Mouse (Mus musculus) gastrocnemius, postnatal 25 days (tissue): Measurements from ENCODE around the gene Gm19345. TPM values are rescaled to one million over a fixed set of nuclear protein-coding genes. Genes with fewer than 3 reads are reported as not detected.

Experiments used
- DNase-seq: peaks from one replicate; pipeline ENCODE4 v3.0.0; 2022
- total RNA-seq, 2 experiments: library from RNA; stranded (reverse); gene quantifications; 1 replicate in 1 of 2; 2 replicates in 1 of 2; pipeline ENCODE4 v1.2.3; 2021

Gene Gm19345
- total RNA-seq, 2 experiments from 2014 or later: not detected

DNA sequence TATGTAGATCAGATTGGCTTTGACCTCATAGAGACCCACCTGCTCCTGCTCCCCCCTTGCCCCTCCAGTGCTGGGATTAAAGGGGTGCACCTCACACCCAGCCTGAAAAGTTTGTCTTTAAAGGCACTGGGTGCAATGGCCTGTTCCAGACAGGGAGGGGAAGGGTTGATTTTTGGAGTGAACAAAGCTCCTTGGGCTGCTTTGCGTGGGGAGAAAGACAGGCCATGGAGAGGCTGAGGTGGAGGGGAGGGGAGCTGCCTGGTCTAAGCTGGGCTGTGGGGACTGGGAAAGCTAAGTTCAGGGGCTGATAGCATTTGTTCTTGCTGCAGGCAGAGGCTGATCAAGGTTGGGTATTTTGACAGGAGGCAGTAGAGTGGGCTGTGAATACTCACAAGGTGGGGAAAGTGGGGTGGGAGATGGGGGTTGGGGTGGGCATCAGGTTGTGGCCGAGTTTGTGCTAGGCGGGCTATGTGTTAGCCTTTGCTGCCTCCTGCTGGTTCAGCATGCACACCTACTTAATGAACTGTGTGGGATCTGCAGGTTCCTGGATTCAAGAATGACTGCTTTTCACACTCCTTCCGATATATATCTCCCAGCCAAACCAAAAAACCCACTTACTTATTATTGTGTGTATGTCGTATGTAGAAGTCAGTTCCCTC, 20.3 kb downstream of the Gm19345 start:
- DNase-seq: no peak

DNA sequence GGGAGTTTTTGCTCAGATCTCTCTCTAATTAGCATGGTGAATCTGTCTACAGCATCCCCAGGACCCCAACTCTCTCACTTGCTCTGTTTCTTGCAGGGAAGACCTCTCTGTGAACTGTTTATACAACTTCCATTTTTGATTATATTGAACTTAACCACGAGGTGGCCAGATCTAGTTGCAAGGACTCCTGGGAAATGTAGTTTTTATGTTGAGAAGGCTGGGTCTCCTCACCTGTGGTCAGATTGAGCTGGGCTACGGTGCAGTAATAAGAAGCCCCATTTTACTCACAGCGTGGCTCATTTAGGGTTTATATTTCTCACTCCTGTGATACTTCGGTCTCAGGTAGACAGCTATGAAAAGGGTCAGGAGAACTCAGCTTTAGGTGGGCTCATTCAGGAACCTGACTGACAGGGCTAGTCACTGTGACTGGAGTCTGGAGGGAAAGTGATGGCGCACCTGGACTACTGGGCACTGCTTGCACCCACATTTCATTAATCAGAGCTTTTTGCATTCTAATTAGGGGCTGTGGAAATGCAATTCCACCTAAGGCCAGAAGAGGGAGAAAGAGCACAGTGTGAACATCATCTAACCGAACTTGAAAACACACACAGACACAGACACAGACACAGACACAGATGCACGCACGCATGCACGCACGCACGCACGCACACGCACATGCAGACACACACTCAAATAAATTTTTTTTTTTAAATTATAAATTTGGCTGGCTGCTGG, 24.3 kb downstream of the Gm19345 start:
- DNase-seq: no peak

DNA sequence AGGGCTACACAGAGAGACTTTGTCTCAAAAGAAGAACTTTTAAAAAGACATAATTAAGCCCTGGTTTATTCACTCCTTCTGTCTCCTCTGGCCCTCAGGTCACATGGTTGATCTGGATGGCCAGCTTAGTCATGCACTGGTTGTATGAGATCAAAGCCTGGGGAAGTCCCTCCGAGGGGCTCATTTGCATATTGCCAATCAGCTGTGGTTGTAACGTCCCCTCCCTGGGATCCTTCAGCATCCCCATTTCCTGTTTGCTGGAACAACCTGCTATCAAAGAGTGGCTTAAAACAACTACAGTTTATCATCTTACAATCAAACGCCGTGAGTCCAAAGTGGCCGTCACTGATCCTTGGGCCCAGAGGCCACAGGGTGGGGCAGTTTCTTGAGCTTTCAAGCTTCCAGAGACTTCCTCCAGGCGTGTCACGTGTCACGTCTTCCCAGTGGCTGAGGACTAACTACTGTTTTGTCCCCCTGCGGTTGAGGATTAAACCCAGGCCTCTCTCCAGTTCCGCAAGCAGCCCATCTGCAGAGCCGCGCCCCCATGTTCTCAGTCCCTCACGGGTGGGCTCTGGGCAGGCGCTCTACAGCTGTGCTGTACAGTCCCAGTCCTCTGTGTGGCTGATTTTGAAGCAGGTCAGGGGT, 25.1 kb downstream of the Gm19345 start:
- DNase-seq: no peak

DNA sequence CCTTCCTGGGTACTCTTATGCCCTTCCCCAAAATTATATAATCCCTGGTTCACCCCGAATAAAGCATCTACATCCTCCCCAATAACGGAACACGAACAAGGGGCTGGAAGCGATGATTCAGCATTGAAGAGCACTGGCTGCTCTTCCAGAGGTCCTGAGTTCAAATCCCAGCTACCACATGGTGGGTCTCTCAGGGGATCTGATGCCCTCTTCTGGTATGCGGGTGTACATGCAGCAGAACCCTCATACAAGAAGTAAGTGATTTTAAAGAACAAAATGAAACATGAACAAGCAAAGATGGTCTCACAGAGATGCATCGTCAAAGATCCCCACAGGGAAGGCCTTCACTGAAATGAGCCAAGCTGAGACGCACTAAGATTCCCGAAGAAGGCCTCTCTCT, 29.0 kb downstream of the Gm19345 start:
- no peak for DNase-seq

DNA sequence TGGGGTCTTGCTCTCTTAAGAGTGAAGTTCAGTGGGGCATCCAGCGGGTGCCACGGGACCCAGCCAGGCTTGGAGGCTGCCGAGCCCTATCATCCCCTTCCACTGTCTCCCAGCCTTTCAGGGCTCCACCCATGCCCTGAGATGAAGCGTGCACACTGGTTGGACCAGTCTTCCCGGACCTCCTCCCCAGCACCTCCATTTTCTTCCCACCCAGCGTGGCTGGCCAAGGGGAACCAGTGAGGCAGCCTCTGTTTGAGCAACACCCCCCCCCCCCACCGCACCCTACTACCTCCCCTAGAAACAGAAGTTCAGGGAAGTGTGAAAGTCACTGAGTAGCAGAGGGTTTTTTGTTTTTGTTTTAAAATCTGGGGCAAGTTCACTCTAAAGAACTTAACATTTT, 36.0 kb downstream of the Gm19345 start, which contains the start of gene Ceacam19:
TSS of gene Ceacam19 (minus strand) at position 117 of the 400 bp plus-strand sequence.
- DNase-seq: no peak

DNA sequence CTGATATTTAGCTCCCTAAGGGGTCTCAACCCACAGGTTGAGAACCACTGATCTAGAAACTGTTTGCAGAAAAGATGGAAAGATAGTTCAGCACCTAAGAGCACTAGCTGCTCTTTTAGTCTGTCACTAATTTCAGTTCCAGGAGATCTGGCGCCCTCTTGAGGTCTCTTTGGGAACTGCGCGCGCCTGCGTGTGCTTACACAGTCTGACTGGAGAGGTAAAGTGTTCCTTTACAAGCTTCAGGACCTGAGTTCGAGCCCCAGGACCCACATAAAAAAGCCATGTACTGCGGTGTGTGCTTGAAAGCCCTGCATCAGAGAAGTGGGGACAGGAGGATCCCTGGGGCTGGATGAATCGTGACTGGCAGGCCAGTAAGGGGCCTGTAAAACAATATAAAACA, 38.1 kb downstream of the Gm19345 start:
- no peak for DNase-seq

Other genes starting within 250 kb of the Gm19345 start
- 10 to 100 TPM; 11.2 to 12.4 TPM for gene Clasrp, start 247.5 kb upstream of the Gm19345 start, total RNA-seq
- 1 to 10 TPM; 4.4 to 5.8 TPM for gene Relb, start 222.6 kb upstream of the Gm19345 start, total RNA-seq
- 10 to 100 TPM; 36.3 to 47.0 TPM for gene Clptm1, start 187.0 kb upstream of the Gm19345 start, total RNA-seq
- not detected for gene Apoc2, start 174.1 kb upstream of the Gm19345 start, total RNA-seq
- gene Gm44805, start 170.6 kb upstream of the Gm19345 start, total RNA-seq: not detected
- not detected for gene Apoc4, start 170.5 kb upstream of the Gm19345 start, total RNA-seq
- 1 to 10 TPM in 1 of 2 experiments, not detected in 1; 3.7 TPM for gene Apoc1, start 159.3 kb upstream of the Gm19345 start, total RNA-seq
- gene Apoe, start 152.8 kb upstream of the Gm19345 start, total RNA-seq: 100 to 1,000 TPM in 1 of 2 experiments, 10 to 100 TPM in 1; 53.5 to 108 TPM
- gene Tomm40, start 136.6 kb upstream of the Gm19345 start, total RNA-seq: 10 to 100 TPM; 45.1 to 45.4 TPM
- gene Nectin2, start 101.5 kb upstream of the Gm19345 start, total RNA-seq: 1 to 10 TPM; 2.1 to 3.9 TPM
- 10 to 100 TPM; 25.3 to 33.9 TPM for gene Bcam, start 81.0 kb upstream of the Gm19345 start, total RNA-seq
- gene Cblc, start 55.2 kb upstream of the Gm19345 start, total RNA-seq: not detected
- 1 to 10 TPM; 1.2 TPM for gene Bcl3, start 29.2 kb upstream of the Gm19345 start, total RNA-seq
- gene Ceacam16, start 9.3 kb downstream of the Gm19345 start, total RNA-seq: not detected
- gene Ceacam19, start 36.0 kb downstream of the Gm19345 start, total RNA-seq: not detected
- gene Pvr, start 69.2 kb downstream of the Gm19345 start, total RNA-seq: 1 to 10 TPM; 5.6 to 6.1 TPM
- not detected for gene Igsf23, start 98.8 kb downstream of the Gm19345 start, total RNA-seq
- not detected for gene Ceacam20, start 113.4 kb downstream of the Gm19345 start, total RNA-seq
- gene Nlrp9b, start 139.5 kb downstream of the Gm19345 start, total RNA-seq: not detected
- gene Vmn1r91, start 247.7 kb downstream of the Gm19345 start, total RNA-seq: not detected